Mouse (Mus musculus) intestine, embryonic 14.5 days (tissue): ENCODE measurements around the gene Vnn3. TPM values are rescaled to one million over a fixed set of nuclear protein-coding genes. Genes with fewer than 3 reads are reported as not detected.

Experiments
- ATAC-seq: fragments of 200-750 bp; cut with Nextera tagmentation; replicated peaks from 2 replicates; pipeline ENCODE4 v1.8.0; 2017; ENCODE audit warnings: low read depth, moderate number of reproducible peaks, moderate TSS enrichment, moderate library complexity; ENCODE audit not compliant: low FRiP score, low TSS enrichment
- DNase-seq: peaks from one replicate; pipeline ENCODE4 v3.0.0-alpha.2; 2018; ENCODE audit warnings: low spot score
- H3K27ac ChIP-seq: fragments of 300-500 bp; sonication (generic); 2 replicates; pipeline ENCODE4 v1.5.1; 2014; ENCODE audit warnings: low read depth, mild to moderate bottlenecking, control low read depth
- H3K27me3 ChIP-seq: fragments of 300-500 bp; sonication (generic); replicated peaks from 2 replicates; pipeline ENCODE4 v1.6.1; 2014; ENCODE audit warnings: low read length, control low read depth; ENCODE audit not compliant: control insufficient read depth, insufficient read depth
- H3K36me3 ChIP-seq: fragments of 300-500 bp; sonication (generic); 2 replicates; pipeline ENCODE4 v1.6.1; 2014; ENCODE audit warnings: low read length, control low read depth; ENCODE audit not compliant: control insufficient read depth, insufficient read depth
- H3K4me1 ChIP-seq: fragments of 300-500 bp; sonication (generic); replicated peaks from 2 replicates; pipeline ENCODE4 v1.6.1; 2014; ENCODE audit warnings: low read length, control low read depth, mixed read lengths; ENCODE audit not compliant: control insufficient read depth, insufficient read depth
- H3K4me2 ChIP-seq: fragments of 300-500 bp; sonication (generic); 2 replicates; pipeline ENCODE4 v1.6.1; 2014; ENCODE audit warnings: low read length
- H3K4me3 ChIP-seq: fragments of 300-500 bp; sonication (generic); 2 replicates; pipeline ENCODE4 v1.5.1; 2014; ENCODE audit warnings: low read depth, low read length, control low read depth, mixed read lengths
- H3K9ac ChIP-seq: fragments of 300-500 bp; sonication (generic); 2 replicates; pipeline ENCODE4 v1.6.1; 2014; ENCODE audit warnings: mild to moderate bottlenecking, low read length
- H3K9me3 ChIP-seq: fragments of 300-500 bp; sonication (generic); 2 replicates; pipeline ENCODE4 v1.6.1; 2016; ENCODE audit warnings: low read length, control low read depth; ENCODE audit not compliant: control insufficient read depth
- WGBS: fragments of 180-500 bp; shearing (Covaris S2); extraction: QIAGEN DNeasy Blood & Tissue Kit; methylation state at CpG from one replicate; pipeline ENCODE4 v1.1.7; 2014; 5-methylcytosine and 5-hydroxymethylcytosine counted together
- polyA plus RNA-seq: library from polyadenylated mRNA; unstranded; fragments of >200 nt; fragmentation: Nextera tagmentation; extraction: Ambion mirVana; gene quantifications from 2 replicates; pipeline ENCODE4 v1.2.1, GENCODE M21; 2014

Gene Vnn3
- polyA plus RNA-seq, 1 experiment from 2014 or later: 0.12 TPM

GRCm38 (mm10) chr10:23816241-23816640 lies 35.0 kb upstream of the Vnn3 start:
- Histone ChIP-seq H3K9ac (no peak overlapping the region), H3K4me3 (no peak overlapping the region), H3K36me3 (peaks cover 22% of the 10 kb centered on the region), H3K4me1 (no peaks in the 10 kb centered on the region), H3K27me3 (no peaks in the 10 kb centered on the region), H3K9me3 (no peaks in the 10 kb centered on the region), H3K27ac (no peak overlapping the region), H3K4me2 (no peak overlapping the region)
- no peak for DNase-seq
- WGBS: 89% methylated on average over 7 of the region's 7 CpGs
- no peak for ATAC-seq

DNA sequence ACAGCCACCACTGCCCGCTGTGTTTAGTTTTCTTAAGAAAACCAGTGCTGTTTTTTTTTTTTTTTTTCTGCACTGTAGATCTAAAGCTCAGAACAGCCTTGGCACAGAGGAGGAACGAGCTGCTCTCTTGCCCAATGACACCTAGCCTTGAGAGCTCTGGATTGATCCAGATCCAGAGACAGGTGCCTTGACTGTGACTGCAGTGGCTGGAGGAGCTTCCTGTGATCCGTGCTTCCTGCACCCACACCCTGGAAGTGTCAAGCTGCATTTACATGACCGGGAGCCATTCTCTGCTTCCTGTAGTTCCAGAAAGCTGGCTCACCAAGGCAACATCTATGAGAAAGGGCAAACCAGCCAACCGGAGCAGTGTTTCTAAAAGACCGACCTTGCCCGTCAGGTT lies 24.7 kb upstream of the Vnn3 start:
- Histone ChIP-seq H3K27ac (no peak overlapping the region), H3K4me3 (no peak overlapping the region), H3K9ac (no peak overlapping the region), H3K36me3 (peaks cover 43% of the 10 kb centered on the region), H3K4me2 (no peak overlapping the region), H3K27me3 (no peaks in the 10 kb centered on the region), H3K4me1 (no peaks in the 10 kb centered on the region), H3K9me3 (no peaks in the 10 kb centered on the region)
- no peak for DNase-seq
- ATAC-seq: no peak
- 85% methylated on average over 7 of the region's 7 CpGs for WGBS

DNA sequence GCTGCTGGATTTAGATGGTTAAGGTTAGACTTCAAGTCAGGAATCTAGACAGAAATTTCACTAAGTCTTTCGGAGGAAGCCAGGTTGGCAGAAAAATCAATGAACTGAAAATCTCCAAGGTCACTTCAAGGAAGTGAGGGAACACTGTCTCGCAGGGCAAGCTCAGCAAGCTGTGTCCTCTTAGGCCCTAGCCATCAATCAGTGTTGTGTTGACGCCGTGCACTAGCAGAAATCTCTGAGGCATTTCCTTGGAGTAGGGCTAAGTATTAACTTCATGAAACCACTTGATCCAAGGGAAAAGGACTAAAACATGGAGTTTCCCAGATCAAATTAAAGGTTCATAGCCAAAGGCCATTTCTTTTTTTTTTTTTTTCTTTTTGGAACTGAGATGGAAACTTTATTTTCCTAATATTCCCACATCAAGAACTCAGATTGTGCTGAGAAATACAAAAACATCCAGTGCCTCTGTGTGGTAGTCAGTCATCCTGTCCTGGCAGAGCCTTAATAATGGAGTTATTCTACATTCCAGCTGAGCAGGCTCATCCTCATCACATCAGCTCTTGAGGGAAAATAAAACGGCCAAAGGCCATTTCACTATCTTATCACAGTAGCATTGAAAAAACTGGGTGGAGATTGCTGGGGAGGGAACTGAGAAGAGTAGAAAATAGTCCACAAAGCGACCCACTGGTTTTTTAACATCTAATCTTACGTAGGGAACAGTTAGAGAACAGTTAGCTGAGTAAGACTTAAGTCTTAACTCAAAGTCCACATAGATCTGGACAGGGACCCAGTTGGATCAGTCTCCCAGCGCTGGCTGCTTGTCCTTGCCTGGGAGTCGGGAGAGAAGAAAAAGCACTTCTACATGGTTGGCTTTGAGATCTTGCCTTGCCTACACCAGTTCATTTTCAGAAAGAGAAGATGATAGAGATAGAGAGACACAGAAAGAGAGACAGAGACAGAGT lies 15.0 kb upstream of the Vnn3 start:
- DNase-seq (no peak), ATAC-seq (no peak)

GRCm38 (mm10) chr10:23837115-23837514 lies 14.1 kb upstream of the Vnn3 start:
- no peaks in the 10 kb centered on the region for H3K27me3 ChIP-seq
- no peaks in the 10 kb centered on the region for H3K4me1 ChIP-seq
- no peak overlapping the region for H3K4me2 ChIP-seq
- ATAC-seq (no peak), DNase-seq (no peak)
- no peaks in the 10 kb centered on the region for H3K36me3 ChIP-seq
- H3K27ac ChIP-seq: no peak overlapping the region
- H3K9me3 ChIP-seq: no peaks in the 10 kb centered on the region
- no peak overlapping the region for H3K4me3 ChIP-seq
- no peak overlapping the region for H3K9ac ChIP-seq
- WGBS: 82% methylated on average over 3 of the region's 3 CpGs

More for the DNA sequence above, 15.0 kb upstream of the Vnn3 start:
- WGBS: 59% methylated on average over 9 of the region's 9 CpGs
- no peak overlapping the region for H3K9ac ChIP-seq
- H3K27me3 ChIP-seq: no peaks in the 10 kb centered on the region
- no peaks in the 10 kb centered on the region for H3K36me3 ChIP-seq
- no peak overlapping the region for H3K27ac ChIP-seq
- H3K9me3 ChIP-seq: no peaks in the 10 kb centered on the region
- no peak overlapping the region for H3K4me2 ChIP-seq
- H3K4me1 ChIP-seq: no peaks in the 10 kb centered on the region
- no peak overlapping the region for H3K4me3 ChIP-seq

DNA sequence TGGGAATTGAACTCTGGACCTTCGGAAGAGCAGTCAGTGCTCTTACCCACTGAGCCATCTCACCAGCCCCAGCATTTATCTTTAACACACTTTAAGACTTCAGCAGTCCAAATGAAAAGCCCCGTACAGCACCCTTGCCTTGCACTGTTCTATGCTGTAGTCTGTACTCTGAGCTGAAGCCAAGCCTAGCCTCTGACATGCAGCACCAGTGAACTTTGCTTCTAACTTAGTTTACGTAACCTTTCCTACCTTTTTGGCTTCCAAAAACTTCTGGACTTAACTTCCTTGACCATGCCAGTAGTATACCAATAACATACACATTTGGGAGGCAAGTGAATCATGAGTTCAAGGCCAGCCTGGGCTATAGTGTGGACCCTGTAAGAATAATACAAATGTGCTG lies 12.4 kb upstream of the Vnn3 start:
- WGBS: 88% methylated on average over 3 of the region's 3 CpGs
- no peaks in the 10 kb centered on the region for H3K27me3 ChIP-seq
- DNase-seq (no peak), ATAC-seq (no peak)
- no peak overlapping the region for H3K4me2 ChIP-seq
- H3K4me1 ChIP-seq: no peaks in the 10 kb centered on the region
- no peak overlapping the region for H3K4me3 ChIP-seq
- no peaks in the 10 kb centered on the region for H3K9me3 ChIP-seq
- no peaks in the 10 kb centered on the region for H3K36me3 ChIP-seq
- H3K27ac ChIP-seq: no peak overlapping the region
- H3K9ac ChIP-seq: no peak overlapping the region

DNA sequence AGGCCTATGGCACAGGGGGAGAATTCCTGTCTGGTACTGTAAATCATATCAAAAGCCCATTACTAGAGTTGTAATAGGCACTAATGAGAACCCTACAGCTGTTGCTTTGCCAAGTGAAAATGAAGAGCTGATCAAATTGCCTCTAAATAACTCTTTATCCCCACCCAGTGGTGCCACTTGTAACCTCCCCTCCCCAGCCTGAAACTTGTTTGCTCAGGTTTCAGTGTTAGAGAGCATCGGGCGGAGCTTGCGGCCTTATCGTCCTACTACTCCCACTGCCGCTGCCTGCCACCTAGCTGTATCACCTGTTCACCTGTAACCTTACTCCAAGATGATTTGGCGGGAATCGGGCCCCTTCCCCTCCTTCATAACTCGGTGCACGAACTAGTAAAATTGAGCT lies 11.9 kb upstream of the Vnn3 start:
- ATAC-seq: no peak
- Histone ChIP-seq H3K9ac (no peak overlapping the region), H3K4me2 (no peak overlapping the region), H3K9me3 (no peaks in the 10 kb centered on the region), H3K27me3 (no peaks in the 10 kb centered on the region), H3K36me3 (no peaks in the 10 kb centered on the region), H3K27ac (no peak overlapping the region), H3K4me1 (no peaks in the 10 kb centered on the region), H3K4me3 (no peak overlapping the region)
- no peak for DNase-seq
- 33% methylated on average over 9 of the region's 9 CpGs for WGBS

GRCm38 (mm10) chr10:23840496-23840895 lies 10.8 kb upstream of the Vnn3 start:
- no peak overlapping the region for H3K4me3 ChIP-seq
- ATAC-seq (no peak), DNase-seq (no peak)
- no peak overlapping the region for H3K4me2 ChIP-seq
- H3K36me3 ChIP-seq: no peaks in the 10 kb centered on the region
- no peaks in the 10 kb centered on the region for H3K27me3 ChIP-seq
- WGBS: 75% methylated on average over 4 of the region's 4 CpGs
- H3K27ac ChIP-seq: no peak overlapping the region
- no peaks in the 10 kb centered on the region for H3K9me3 ChIP-seq
- H3K4me1 ChIP-seq: no peaks in the 10 kb centered on the region
- no peak overlapping the region for H3K9ac ChIP-seq

DNA sequence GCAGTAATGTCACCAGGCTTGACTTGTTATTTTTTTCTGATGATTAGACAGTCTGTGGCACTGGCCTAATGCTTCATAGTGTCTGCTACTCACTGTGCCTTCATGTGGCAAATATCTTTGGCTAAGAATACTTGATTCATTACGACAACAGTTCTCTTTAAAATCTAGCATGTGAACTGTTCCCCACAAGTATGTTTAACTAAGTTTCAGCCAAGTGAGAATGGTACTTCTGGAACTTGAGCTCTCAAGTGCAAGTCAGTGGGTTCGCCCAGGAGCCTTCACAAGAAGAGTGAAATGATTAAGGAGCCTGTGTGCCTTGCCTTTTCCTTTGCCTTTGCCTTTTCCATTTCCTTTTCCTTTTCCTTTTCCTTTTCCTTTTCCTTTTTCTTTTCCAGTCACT lies 834 bp downstream of the Vnn3 start:
- H3K9me3 ChIP-seq: no peaks in the 10 kb centered on the region
- no peak overlapping the region for H3K4me2 ChIP-seq
- H3K4me3 ChIP-seq: no peak overlapping the region
- no peak for DNase-seq
- ATAC-seq: no peak
- H3K9ac ChIP-seq: no peak overlapping the region
- H3K4me1 ChIP-seq: no peaks in the 10 kb centered on the region
- no peak overlapping the region for H3K27ac ChIP-seq
- no peaks in the 10 kb centered on the region for H3K27me3 ChIP-seq
- no peaks in the 10 kb centered on the region for H3K36me3 ChIP-seq
- WGBS: 74% methylated on average over 2 of the region's 2 CpGs
